Mouse (Mus musculus) kidney, adult 2 months (tissue): Measurements from ENCODE around the gene Irgc1. TPM values are rescaled to one million over a fixed set of nuclear protein-coding genes. Genes with fewer than 3 reads are reported as not detected.
A peak's percentile ranks its signal among the peaks of the same experiment; 100 is the strongest.

Experiments used
- DNase-seq: peaks from one replicate; pipeline ENCODE4 v3.0.0; 2021
- H3K27ac ChIP-seq: fragments of 200-500 bp; 2 replicates; pipeline ENCODE4 v1.5.1; 2012; ENCODE audit warnings: low read depth, low read length, control low read depth, inconsistent platforms; ENCODE audit not compliant: insufficient read depth
- H3K27me3 ChIP-seq: fragments of 200-500 bp; replicated peaks from 2 replicates; pipeline ENCODE4 v1.6.1; 2012; ENCODE audit warnings: mild to moderate bottlenecking, moderate library complexity, low read length, inconsistent platforms; ENCODE audit not compliant: control insufficient read depth, insufficient read depth
- H3K36me3 ChIP-seq: fragments of 200-500 bp; 2 replicates; pipeline ENCODE4 v1.6.1; 2012; ENCODE audit warnings: mild to moderate bottlenecking, moderate library complexity, low read length, inconsistent platforms; ENCODE audit not compliant: control insufficient read depth, insufficient read depth
- H3K4me1 ChIP-seq: fragments of 200-500 bp; 2 replicates; pipeline ENCODE4 v1.6.1; 2011; ENCODE audit warnings: low read length; ENCODE audit not compliant: control insufficient read depth, insufficient read depth
- H3K4me3 ChIP-seq: fragments of 200-500 bp; 2 replicates; pipeline ENCODE4 v1.5.1; 2011; ENCODE audit warnings: mild to moderate bottlenecking, low read depth, low read length, control low read depth; ENCODE audit not compliant: insufficient read depth
- CTCF ChIP-seq: fragments of 200-500 bp; conservative IDR thresholded peaks from 2 replicates; pipeline ENCODE4 v1.5.1; 2011; ENCODE audit warnings: low read depth, mild to moderate bottlenecking, control low read depth, low read length, moderate library complexity, mixed read lengths; ENCODE audit not compliant: insufficient read depth, insufficient read length
- POLR2A ChIP-seq: fragments of 200-500 bp; IDR thresholded peaks from one replicate; pipeline ENCODE4 v1.6.1; 2011; ENCODE audit warnings: low read depth, low read length, control low read depth
- WGBS: fragments of 180-500 bp; shearing (Covaris S2); methylation state at CpG from one replicate; pipeline ENCODE4 v1.1.7; 2018; 5-methylcytosine and 5-hydroxymethylcytosine counted together
- polyA plus RNA-seq: library from polyadenylated mRNA; depleted of rRNA; stranded (reverse); fragments of >200 nt; gene quantifications from 2 replicates; pipeline ENCODE4 v1.2.3, GENCODE M21; 2012

The Irgc1 gene
- polyA plus RNA-seq, 1 experiment = 0.33 TPM

DNA sequence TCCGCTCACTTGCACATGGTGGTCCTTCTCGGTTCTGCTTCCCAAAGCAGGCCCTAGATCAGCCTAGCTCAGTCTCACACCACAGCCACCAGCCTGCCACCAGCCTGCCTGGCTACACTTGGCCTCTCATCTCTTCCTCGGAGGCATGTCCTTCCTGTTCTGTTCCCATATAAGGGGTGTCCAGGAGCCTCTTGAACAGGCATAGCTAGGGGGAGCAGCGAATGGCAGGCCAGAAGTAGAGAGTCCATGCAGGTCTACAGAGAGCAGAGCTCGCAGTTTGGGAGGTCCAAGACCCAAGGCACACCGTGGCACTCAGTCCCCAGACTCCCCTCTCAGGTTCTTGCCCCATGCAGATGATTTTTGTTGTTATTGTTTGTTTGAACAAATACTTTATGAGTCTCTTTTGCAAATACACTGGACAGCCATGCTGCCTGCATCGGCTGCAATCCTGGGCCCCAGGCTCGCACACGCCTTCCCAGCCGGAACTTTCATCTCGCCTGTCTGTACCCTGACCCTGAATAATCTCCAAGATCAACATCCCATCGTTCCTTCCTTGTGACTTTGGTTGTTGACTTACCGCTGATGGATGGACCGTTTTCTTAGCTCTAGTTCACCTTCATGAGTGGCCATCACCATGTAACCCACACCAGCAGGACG is 28.9 kb downstream of the Irgc1 start:
- no peaks in the 10 kb centered on the region for H3K36me3 ChIP-seq
- TF ChIP-seq POLR2A = no peak
- TF ChIP-seq CTCF = no peak
- no peaks in the 10 kb centered on the region for H3K27me3 ChIP-seq
- no peak overlapping the region for H3K4me3 ChIP-seq
- no peak for DNase-seq
- 77% methylated on average over 15 of the region's 15 CpGs for WGBS
- no peaks in the 10 kb centered on the region for H3K4me1 ChIP-seq
- no peak overlapping the region for H3K27ac ChIP-seq

DNA sequence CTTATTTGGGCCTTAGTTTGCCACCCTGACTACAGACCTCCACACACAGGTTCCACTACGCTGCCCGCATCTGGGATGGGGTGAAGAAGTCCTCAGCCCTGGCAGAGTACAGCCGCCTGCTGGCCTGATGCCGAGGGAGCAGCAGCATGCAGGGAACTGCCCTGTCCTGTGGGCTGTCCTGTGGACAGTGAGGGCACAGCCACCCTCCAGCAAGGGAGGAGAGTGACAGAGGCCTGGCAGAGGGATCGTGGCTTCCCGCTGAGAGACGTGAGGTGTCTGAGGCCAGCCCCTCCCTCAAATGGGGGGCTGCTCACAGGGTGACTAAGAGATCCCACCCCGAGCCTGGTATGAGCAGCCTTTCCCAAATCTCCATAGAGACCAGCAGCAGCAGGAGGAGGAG is 29.8 kb downstream of the Irgc1 start:
- H3K36me3 ChIP-seq = no peaks in the 10 kb centered on the region
- H3K4me3 ChIP-seq = no peak overlapping the region
- no peaks in the 10 kb centered on the region for H3K27me3 ChIP-seq
- TF ChIP-seq CTCF (no peak), POLR2A (no peak)
- no peak overlapping the region for H3K27ac ChIP-seq
- H3K4me1 ChIP-seq = no peaks in the 10 kb centered on the region
- WGBS = 75% methylated on average over 8 of the region's 8 CpGs
- peak; percentile 41 for DNase-seq

DNA sequence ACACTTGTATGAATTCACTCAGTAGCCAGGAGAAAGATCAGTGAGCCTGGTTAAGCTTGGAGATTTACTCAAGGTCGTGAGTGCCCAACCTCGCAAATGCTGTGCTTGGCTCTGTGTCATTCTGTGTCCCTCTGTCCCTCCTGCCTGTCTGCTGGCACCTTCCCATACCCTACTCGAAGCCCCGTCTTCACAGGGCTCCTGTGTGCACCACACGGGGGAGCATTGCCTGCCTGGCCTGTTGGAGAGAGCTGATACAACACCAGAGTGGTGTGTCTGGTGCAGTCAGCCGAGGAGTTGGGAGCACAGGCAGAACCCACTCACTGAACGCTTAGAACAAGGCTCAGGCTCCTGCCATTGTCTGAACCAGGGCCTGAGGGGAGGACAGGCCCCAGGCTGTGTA is 30.4 kb downstream of the Irgc1 start:
- WGBS = 59% methylated on average over 7 of the region's 7 CpGs
- Histone ChIP-seq H3K36me3 (no peaks in the 10 kb centered on the region), H3K27me3 (no peaks in the 10 kb centered on the region), H3K4me3 (no peak overlapping the region), H3K4me1 (no peaks in the 10 kb centered on the region), H3K27ac (no peak overlapping the region)
- DNase-seq = no peak
- TF ChIP-seq POLR2A = no peak
- no peak for TF ChIP-seq CTCF

DNA sequence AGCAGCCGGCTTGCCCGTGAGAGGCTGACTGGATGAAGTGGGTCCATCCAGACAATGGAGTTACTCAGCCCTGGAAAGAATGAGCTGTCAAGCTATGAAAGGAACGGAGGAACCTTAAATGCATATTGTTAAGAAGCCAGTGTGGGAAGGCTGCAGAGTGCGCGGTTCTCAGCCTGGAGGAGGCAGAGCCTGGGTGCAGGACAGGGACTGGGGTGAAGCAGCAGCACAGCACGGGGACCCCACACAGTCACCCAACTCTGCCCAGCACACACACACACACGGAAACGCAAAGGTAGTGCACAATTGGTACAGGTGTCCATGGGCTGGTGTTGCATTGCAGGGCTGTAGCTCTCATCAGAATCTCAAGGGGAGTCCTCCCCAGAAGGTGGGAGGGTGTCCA is 32.5 kb downstream of the Irgc1 start:
- Histone ChIP-seq H3K27ac (no peak overlapping the region), H3K4me3 (no peak overlapping the region), H3K4me1 (no peaks in the 10 kb centered on the region), H3K27me3 (no peaks in the 10 kb centered on the region), H3K36me3 (no peaks in the 10 kb centered on the region)
- WGBS = 93% methylated on average over 8 of the region's 8 CpGs
- no peak for TF ChIP-seq CTCF
- no peak for TF ChIP-seq POLR2A
- DNase-seq = no peak

DNA sequence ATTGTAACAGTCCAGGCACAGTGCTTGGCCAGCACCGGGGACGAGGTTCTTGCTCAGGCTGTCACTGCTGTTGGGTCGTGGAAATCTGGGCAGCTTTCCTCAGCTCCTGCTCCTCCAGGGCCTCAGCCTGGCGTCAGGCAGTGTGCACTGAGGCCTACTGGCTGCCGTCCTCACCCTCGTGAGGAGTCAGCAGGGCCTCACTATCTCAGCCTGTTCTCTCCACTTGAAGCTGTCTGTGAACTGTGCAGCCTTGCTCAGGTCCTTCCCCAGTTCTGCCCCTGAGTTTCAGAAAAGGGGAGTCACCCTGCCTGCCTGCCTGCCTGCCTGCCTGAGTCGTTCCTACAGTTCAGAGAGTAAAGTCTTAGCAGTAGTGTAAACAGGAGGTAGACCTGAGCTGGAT is 36.8 kb downstream of the Irgc1 start:
- Histone ChIP-seq H3K4me1 (no peaks in the 10 kb centered on the region), H3K36me3 (no peaks in the 10 kb centered on the region), H3K27me3 (no peaks in the 10 kb centered on the region), H3K4me3 (no peak overlapping the region), H3K27ac (no peak overlapping the region)
- WGBS = 78% methylated on average over 7 of the region's 7 CpGs
- DNase-seq = no peak
- no peak for TF ChIP-seq POLR2A
- TF ChIP-seq CTCF = no peak

DNA sequence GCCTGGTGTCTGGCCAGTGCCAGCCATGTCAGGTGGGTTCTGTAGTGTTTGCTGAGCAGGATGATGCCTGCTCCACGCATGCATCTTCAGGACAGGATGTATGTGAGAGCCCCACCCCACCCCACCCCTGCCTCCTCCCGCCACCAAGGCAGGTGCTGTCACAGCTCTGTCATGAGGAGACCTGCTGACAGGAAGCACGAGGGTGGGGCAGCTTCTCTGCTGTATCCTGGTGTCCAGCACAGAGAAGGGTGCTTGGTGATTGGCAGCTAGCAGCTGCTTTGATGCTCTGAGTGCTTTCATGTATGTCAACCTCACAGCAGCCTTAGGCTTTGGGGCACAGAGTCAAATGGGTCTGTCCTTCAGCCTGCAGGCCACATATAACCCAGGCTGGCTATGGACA is 38.5 kb downstream of the Irgc1 start:
- no peaks in the 10 kb centered on the region for H3K27me3 ChIP-seq
- 74% methylated on average over 3 of the region's 3 CpGs for WGBS
- no peak for DNase-seq

DNA sequence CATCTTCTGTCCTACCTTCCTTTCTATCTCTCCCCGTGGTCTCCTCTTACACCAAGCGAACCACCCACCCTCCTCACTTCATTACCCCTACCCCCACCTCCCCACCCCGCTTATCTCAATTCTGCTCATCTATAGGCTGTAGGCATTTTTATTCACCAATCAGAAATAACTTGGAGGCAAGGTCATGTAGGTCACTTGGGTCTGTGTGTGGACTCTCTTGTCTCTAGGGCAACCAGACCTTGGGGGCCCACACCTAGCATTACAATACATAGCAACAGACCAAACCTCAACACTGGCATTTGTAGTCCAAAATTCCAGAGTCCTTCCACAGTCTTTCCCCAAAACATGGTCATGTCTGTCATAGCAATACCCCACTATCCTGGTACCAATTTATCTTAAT is 41.3 kb downstream of the Irgc1 start:
- H3K4me1 ChIP-seq = peaks cover 3% of the 10 kb centered on the region; the same call in 1 of the 2 replicates
- no peaks in the 10 kb centered on the region for H3K27me3 ChIP-seq
- H3K4me3 ChIP-seq = no peak overlapping the region
- no peaks in the 10 kb centered on the region for H3K36me3 ChIP-seq
- H3K27ac ChIP-seq = no peak overlapping the region
- WGBS = 79% methylated on average over 3 of the region's 3 CpGs
- DNase-seq = no peak
- TF ChIP-seq POLR2A (no peak), CTCF (no peak)

More for the DNA sequence above, 38.5 kb downstream of the Irgc1 start:
- Histone ChIP-seq H3K4me3 (no peak overlapping the region), H3K27ac (no peak overlapping the region), H3K4me1 (no peaks in the 10 kb centered on the region), H3K36me3 (no peaks in the 10 kb centered on the region)
- no peak for TF ChIP-seq CTCF
- TF ChIP-seq POLR2A = no peak

DNA sequence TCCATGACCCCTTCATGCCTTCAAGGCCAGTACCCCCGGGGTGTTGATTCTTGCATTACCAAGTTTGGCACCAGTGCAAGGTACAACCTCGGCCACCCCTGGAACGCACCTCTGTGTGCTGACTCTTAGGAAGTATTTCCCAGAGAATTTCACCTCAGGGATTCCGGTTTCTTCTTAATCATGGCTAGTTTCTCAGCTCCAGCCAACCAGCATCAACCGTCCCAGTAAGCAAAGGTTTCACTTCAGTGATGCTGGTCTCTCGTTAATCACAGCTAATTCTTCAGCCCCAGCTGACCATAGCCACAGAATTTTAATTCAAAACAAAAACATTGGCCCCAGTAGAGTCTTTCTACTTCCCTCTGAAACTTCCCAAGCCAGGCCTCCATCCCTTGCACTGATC is 42.0 kb downstream of the Irgc1 start:
- H3K27ac ChIP-seq = no peak overlapping the region
- DNase-seq = peak; percentile 13
- TF ChIP-seq POLR2A = no peak
- TF ChIP-seq CTCF = no peak
- peaks cover 3% of the 10 kb centered on the region; the same call in 1 of the 2 replicates for H3K4me1 ChIP-seq
- H3K27me3 ChIP-seq = no peaks in the 10 kb centered on the region
- H3K4me3 ChIP-seq = no peak overlapping the region
- no peaks in the 10 kb centered on the region for H3K36me3 ChIP-seq
- WGBS = 42% methylated on average over 6 of the region's 6 CpGs
